Mouse (Mus musculus): ENCODE measurements around the gene Elmo1.

The Elmo1 gene

DNA sequence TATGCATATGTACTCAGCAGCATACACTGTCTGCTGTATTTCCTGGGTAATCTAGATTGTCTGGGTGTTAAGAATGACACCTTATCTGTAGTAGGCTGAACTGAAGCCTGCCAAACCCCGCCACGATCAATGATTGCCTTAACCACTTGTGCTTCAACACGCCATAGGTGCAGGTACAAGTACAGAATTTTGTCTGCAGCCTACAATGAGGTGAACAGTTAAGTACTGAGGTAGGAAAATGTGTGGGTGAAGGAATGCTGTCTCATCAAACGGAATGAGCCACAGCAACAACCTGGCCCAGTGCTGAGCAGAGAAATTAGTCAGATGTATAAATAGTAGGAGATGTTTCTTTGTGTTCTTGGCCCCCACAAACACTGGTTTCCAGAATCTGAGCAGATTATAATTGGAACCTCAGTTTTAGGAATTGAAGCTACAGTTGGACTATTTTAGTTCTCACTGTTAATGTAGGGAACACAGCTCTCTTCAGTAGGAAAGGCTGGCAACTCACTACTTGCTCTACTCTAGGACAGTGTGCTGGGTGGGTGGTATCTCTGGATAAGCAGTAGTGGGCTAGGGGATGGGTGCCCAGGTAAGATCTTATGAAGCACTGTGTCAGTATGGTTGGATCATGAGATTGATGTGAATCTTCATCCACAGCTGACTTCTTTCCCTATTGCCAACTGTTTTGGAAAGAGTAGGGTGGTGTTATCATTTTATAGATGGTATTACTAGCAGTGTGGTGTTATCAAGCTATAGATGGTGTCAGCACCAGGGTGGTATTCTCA lies 4.7 kb downstream of the Elmo1 start:
- no peak for DNase-seq (ENCODE audit: extremely low spot score)

DNA sequence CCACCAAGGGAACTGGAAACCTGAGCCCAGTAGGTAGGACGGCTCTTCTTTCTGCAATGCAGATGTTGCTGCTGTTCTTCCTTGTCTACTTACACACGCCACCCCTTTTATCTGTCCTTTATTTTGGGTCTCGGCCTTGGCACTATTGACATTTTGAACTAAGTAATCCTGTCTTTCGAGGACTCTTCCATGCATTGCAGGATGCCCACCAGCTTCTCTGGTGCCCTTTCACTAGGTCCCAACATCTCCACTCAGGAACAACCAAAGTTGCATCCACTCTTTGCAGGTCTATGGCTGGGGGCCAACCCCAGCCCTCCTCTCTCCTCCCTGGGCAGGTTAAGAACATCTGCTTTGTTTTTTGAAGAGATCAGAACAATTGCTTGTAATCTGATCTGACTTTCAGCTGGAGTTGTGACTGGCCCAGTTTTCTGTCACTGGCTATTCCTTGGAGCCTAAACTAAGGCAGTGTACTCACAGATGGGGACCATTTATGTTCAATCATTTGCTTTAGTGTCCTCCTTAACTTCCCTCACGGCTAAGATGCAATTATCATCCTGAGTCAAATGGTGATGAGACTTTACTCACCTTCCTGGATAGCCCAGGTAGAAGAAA lies 6.7 kb downstream of the Elmo1 start:
- DNase-seq (ENCODE audit: extremely low spot score), result no peak

DNA sequence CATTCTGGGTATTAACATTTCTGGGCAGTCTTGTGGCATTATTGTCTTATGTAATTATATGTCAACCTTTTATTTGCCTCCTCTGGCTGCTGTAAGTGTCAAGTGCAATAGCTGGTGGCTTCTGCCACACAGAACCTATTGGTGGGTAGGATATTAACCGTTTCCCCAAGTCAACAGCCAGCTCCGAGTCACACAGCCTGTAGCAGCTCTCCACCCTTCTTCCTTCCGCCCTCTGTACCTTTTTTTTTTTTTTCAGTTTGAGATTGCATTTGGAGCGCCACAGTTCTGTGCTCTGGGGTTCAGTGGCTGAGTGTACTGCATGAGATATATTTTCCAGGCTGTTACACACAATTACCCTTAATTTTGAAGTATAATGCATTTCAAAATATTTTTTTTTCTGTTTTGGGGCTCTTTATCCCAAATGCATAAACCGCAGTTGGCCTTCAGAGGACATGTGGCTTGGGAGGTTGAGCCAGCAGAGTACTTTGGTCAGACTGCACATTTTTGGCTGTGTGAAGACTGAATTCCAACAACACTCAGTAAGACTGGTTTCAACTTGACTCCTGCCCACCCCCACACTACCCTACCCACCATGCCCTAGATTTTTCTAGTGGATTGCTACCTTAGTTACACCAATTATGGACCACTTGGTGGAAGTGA lies 7.7 kb downstream of the Elmo1 start:
- no peak for DNase-seq (ENCODE audit: extremely low spot score)

GRCm38 (mm10) chr13:20098594-20098965 lies 8.2 kb downstream of the Elmo1 start:
- DNase-seq (ENCODE audit: extremely low spot score), result no peak

GRCm38 (mm10) chr13:20099546-20099945 lies 9.2 kb downstream of the Elmo1 start:
- no peak for DNase-seq (ENCODE audit: extremely low spot score)

GRCm38 (mm10) chr13:20100357-20100756 lies 10.0 kb downstream of the Elmo1 start:
- no peak for DNase-seq (ENCODE audit: extremely low spot score)

DNA sequence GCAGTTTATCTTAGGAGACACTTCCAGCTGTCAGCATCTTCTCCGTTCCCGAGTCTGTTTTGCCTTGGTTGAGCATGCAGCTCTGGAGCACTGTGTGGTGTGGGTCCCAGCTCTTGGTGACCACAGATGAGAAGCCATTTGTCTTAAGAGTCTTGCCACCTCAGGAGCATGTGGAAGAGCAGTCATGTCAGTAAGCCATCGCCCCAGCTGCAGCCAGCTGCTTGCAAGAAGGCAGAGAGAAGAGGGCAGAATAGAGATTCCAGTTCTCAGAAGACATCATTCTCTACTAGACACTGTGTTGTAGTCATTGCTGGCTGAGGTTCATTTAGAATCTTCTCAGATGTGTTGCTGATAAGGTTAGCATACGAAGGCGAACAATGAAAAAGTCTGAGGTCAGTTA lies 11.3 kb downstream of the Elmo1 start:
- no peak for DNase-seq (ENCODE audit: extremely low spot score)

DNA sequence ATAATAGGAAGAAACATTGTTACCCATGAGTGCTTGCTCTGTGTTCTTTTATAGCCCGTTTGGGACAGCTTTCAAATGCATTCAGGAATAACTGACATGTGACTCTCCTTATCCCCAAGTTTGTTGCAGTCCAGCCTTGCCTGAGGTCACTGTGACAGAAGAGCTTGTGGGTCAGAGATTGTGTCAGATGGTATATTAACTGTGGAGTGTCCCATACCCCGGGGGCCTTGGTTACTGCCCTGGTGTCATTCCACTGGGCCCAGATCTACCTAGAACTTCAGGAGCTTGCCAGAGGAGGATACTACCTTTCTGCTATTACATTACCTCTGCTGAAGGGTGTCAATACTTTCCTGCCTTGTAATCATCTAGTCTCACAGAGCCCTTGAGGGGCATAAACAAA lies 14.4 kb downstream of the Elmo1 start:
- DNase-seq (ENCODE audit: extremely low spot score), result no peak

- no peak for DNase-seq (ENCODE audit: extremely low spot score)
Observed at GRCm38 (mm10) chr13:20105996-20106395, 15.6 kb downstream of the Elmo1 start.

DNA sequence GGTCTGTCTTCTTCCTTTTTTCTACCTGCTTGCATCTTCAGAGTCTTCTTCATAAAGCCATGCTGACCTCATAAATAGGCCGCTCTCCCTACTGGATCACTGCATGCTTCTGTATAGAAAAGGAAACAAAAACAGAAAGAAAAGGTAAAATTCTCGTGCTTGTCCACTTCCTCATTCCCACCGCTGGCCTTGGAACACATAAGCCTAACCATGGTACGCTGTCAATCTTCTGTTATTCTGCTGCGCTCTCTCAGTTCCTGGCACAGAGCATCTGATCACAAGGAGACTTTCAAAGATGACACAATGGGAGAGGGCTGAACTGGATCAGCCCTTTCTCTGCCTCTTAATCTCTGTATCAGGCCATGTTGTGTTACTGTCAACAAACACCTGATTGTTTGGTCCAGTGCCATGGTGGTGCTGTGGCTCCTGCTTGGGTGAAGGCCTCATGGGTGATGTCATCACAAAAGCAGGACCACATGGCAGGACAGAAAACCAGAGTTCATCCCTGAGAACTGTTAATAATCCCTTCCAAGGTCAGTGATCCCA lies 17.6 kb downstream of the Elmo1 start:
- no peak for DNase-seq (ENCODE audit: extremely low spot score)

GRCm38 (mm10) chr13:20108956-20109355 lies 18.6 kb downstream of the Elmo1 start:
- no peak for DNase-seq (ENCODE audit: extremely low spot score)

GRCm38 (mm10) chr13:20109446-20109845 lies 19.1 kb downstream of the Elmo1 start:
- DNase-seq (ENCODE audit: extremely low spot score), result no peak

DNA sequence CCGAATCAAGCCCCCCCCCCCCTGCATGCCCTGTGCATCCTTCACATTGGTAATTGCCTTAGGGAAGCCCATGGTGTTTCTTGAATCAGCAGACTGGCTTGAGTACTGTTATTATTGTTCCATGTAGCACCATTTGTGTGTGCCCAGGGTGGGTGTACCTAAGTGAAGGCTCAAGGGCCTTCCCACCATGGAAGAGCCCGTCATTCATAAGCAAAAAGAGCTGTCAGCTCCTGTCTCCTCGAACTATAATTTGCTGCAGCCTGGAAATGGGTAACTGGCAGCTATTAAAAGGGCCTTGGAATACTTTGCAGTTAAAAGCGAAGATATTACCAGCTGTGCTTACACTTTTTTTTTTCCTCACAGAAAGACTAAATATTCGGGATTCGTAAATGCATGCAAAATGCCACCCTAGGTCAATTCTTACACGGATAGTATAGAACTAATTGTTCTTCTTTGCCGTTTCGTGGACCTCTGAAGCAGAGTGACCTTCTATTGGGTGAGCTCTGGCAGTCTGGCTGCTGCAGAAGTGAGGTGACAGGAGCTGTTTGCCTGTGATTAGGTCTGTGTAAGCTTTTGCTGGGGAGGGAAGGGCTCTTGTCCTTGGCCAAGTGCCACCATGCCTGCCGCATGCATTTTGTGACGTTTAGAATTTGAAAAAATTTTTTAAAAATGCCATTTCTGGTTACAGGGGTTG lies 19.7 kb downstream of the Elmo1 start:
- no peak for DNase-seq (ENCODE audit: extremely low spot score)

- no peak for DNase-seq (ENCODE audit: extremely low spot score)
Observed at GRCm38 (mm10) chr13:20111256-20111800, 20.9 kb downstream of the Elmo1 start.

DNA sequence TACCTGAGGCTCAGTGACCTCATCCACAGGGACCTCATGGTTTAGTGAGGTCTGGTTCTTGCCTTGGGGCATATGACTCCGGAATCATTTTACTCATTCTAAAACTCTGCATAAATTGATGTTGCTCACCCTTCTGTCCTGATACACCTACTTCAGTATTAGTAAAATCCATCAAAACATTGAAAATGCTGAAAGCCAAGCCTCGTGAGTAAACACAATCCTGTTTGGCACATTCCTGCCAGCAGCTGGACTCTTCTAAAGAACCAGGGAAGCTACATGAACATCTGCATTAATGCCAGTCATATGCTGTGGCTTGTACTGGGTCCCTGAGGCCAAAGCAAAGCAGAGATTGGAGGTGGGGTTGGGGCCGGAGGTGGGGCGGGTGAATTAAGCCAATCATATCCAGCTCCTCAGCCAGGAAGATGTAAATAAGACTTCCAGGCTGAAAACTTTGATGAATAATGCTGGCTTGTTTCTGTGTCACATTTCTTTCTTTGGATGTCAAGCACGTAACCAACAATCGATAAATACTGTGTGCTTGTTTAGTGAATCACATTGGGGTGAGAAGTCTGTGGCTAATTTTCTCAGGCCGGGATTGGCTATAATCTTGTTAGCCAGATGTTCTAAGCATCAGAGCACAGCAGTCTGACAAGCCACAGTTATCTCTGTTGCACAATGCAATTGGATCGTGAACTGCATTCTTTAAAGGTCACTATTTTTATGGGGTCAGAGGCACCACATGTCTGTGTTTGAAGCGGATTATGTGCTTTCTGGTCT lies 24.9 kb downstream of the Elmo1 start:
- no peak for DNase-seq (ENCODE audit: extremely low spot score)

DNA sequence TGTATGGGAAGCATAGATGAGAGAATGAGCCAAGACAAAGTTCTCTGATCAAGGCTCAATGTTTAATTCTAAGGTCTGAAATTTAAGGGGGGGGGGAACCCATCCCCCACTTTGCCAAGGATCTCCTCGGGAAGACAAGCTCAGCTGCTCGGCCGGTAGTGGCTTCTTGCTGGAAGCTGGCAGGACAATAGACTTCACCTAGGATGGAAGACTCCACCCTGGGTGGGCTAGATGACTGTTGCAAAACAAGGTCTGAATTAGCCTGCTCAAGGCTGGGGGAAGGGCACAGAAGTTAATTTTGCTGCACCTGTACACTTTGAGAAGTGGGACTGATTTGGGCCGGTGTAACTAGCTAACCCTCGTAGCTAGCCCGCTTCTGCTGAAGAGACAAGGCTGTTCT lies 25.6 kb downstream of the Elmo1 start:
- no peak for DNase-seq (ENCODE audit: extremely low spot score)

DNA sequence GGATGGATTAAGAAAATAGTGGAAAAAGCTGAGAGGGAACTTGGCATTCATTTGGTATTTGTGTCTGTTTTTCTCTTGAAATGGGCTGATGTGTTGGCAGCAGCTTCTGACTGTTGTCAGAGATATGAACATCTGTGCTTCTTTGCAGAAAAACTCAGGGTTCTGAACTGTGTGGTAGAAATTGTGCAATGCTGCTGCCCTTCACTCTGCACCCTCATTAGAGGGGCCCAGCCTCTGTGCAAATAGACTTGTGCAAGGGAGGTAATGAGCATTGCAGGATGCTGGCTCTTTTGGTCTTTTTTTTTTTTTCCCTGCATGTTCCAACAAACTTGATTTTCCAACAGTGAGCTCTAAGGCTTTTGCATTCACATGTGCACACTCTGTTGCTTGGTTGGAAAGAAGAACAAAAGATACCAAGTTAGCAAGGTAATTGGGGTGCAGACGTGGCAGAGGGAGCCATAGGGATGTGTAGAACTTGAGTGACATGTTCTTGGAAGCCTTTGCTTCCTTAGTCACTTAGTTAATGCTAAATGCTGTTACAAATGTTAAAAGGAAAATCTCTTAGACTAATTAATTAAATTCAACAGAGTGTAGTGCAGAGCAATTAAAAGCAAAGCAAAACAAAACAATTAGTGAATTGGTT lies 26.6 kb downstream of the Elmo1 start:
- DNase-seq (ENCODE audit: extremely low spot score), result no peak

DNA sequence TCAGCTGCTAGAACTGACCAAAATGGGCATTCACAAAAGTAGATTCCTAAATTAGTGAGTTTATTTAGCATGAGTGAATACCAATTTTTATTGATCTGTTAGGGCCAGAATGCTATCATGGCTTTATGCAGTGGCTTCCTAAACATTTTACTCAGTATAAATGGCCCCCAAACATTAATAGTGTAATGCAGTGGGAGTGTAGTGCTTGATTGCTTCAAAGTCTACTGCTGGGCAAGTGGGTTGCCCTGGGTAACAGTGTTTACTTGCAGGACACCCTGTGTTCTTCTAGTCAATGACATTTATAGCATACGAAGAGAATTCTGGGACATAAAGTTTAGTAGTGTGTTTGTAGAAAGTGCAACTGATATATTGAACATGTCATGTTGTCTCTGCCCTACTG lies 27.3 kb downstream of the Elmo1 start:
- no peak for DNase-seq (ENCODE audit: extremely low spot score)

DNA sequence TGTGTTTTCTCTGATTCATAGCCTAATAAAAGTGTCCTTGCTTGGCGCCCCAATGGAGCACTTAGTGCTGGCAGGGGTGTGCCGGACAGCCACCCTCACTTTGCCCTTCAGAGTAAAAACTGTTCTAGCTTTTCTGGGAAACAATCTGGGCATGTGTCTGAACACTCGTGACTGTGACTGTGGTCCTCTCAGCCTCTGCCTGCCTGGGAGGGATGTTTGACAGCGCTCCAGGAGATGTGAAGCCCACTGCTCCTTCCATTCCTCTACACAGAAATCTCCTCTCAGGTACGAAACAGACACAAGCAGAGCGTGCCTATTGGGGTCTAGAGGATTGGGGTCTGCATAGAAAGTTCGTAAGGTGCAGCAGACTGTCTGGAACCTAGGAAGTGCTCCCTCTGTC lies 28.5 kb downstream of the Elmo1 start:
- DNase-seq (ENCODE audit: extremely low spot score), result no peak

DNA sequence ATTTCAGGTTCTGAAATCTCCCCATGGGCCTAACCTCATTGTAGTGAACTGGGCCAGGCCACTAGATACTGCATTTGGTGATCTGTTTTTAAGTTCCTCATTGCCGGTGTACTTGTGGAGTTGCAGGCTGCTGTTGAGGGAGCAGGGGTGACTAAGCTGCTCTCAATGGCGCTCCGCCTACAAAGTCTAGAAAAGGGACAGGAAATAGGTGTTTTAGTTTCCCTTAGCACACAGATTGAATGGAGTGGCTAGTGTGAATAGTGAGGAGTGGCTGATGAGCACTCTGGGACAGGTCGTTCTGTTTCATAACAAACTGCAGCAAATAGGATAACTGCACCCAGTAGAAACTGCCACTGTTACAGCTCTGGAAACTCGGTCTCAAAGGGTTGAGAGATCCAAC lies 30.3 kb downstream of the Elmo1 start:
- DNase-seq (ENCODE audit: extremely low spot score), result no peak

Data from embryo, embryonic 9.5 days (tissue).